In genomic region chr11:20635646-20636045, GRCm38 (mm10) we compare ENCODE assay signal across 7 mouse cellular contexts.
A peak's percentile ranks its signal among the peaks of the same experiment; 100 is the strongest.
DNase-seq lines count a peak whose midpoint lies in the region; ATAC-seq and TF ChIP-seq lines count a peak whose summit lies in the region.

No protein-coding gene starts in this region.

- WGBS in lung, embryonic 14.5 days: 40% methylated on average over 6 of the region's 6 CpGs
- 34% methylated on average over 6 of the region's 6 CpGs for WGBS in embryonic facial prominence, embryonic 15.5 days
- 28% methylated on average over 6 of the region's 6 CpGs for WGBS in kidney, embryonic 15.5 days
- 18% methylated on average over 6 of the region's 6 CpGs for whole genome bisulfite sequencing in midbrain, embryonic 13.5 days

- peak overlapping the region; percentile 81 for H3K27ac ChIP-seq in lung, embryonic 14.5 days (ENCODE audit: low read depth)
- H3K27ac ChIP-seq in embryonic facial prominence, embryonic 15.5 days (replicated peaks): peak overlapping the region; percentile 65
- peak overlapping the region; percentile 84 for H3K27ac ChIP-seq in kidney, embryonic 15.5 days
- no peak overlapping the region for H3K27ac ChIP-seq in midbrain, embryonic 13.5 days

- no peak overlapping the region for H3K4me3 ChIP-seq in lung, embryonic 14.5 days (ENCODE audit: low read depth, low read length)
- no peak overlapping the region for H3K4me3 ChIP-seq in embryonic facial prominence, embryonic 15.5 days (replicated peaks)
- no peak overlapping the region for H3K4me3 ChIP-seq in kidney, embryonic 15.5 days (replicated peaks)
- no peak overlapping the region for H3K4me3 ChIP-seq in midbrain, embryonic 13.5 days (replicated peaks)

- H3K27me3 ChIP-seq in lung, embryonic 14.5 days (ENCODE audit: insufficient read depth, low read length): no peaks in the 10 kb centered on the region
- H3K27me3 ChIP-seq in embryonic facial prominence, embryonic 15.5 days: no peaks in the 10 kb centered on the region
- no peaks in the 10 kb centered on the region for H3K27me3 ChIP-seq in kidney, embryonic 15.5 days
- H3K27me3 ChIP-seq in midbrain, embryonic 13.5 days: no peaks in the 10 kb centered on the region

- H3K4me2 ChIP-seq in lung, embryonic 14.5 days: peak overlapping the region; percentile 44
- peak overlapping the region; percentile 31 for H3K4me2 ChIP-seq in embryonic facial prominence, embryonic 15.5 days (replicated peaks)
- 0 out of 2 replicates have a peak overlapping the region, but pooled peaks have one; percentile 25 for H3K4me2 ChIP-seq in kidney, embryonic 15.5 days
- H3K4me2 ChIP-seq in midbrain, embryonic 13.5 days (replicated peaks): peak overlapping the region; percentile 23

- 0 out of 2 replicates have a peak overlapping the region, but pooled peaks have one; percentile 18 for H3K9ac ChIP-seq in lung, embryonic 14.5 days
- H3K9ac ChIP-seq in embryonic facial prominence, embryonic 15.5 days: no peak overlapping the region
- 0 out of 2 replicates have a peak overlapping the region, but pooled peaks have one; percentile 14 for H3K9ac ChIP-seq in kidney, embryonic 15.5 days
- H3K9ac ChIP-seq in midbrain, embryonic 13.5 days (replicated peaks): no peak overlapping the region

- peaks cover 17% of the 10 kb centered on the region for H3K4me1 ChIP-seq in lung, embryonic 14.5 days (ENCODE audit: insufficient read depth)
- peaks cover 55% of the 10 kb centered on the region for H3K4me1 ChIP-seq in embryonic facial prominence, embryonic 15.5 days
- H3K4me1 ChIP-seq in kidney, embryonic 15.5 days: peaks cover 57% of the 10 kb centered on the region
- peaks cover 60% of the 10 kb centered on the region for H3K4me1 ChIP-seq in midbrain, embryonic 13.5 days (replicated peaks)

- DNase-seq in lung, embryonic 14.5 days: peak; percentile 53
- no peak for DNase-seq in lung, postnatal 14 days
- no peak for DNase-seq in adrenal gland, postnatal 36 days
- DNase-seq in left cerebral cortex, adult 11 months (ENCODE audit: low spot score): no peak

- no peaks in the 10 kb centered on the region for H3K9me3 ChIP-seq in lung, embryonic 14.5 days (ENCODE audit: low read depth, low read length)
- H3K9me3 ChIP-seq in embryonic facial prominence, embryonic 15.5 days (replicated peaks): no peaks in the 10 kb centered on the region
- H3K9me3 ChIP-seq in kidney, embryonic 15.5 days (replicated peaks): no peaks in the 10 kb centered on the region
- no peaks in the 10 kb centered on the region for H3K9me3 ChIP-seq in midbrain, embryonic 13.5 days

- no peak for TF ChIP-seq CTCF in lung, embryonic 14.5 days (IDR thresholded peaks at IDR 0.05; ENCODE audit: low read depth)

- no peak for ATAC-seq in lung, embryonic 14.5 days (ENCODE audit: insufficient read depth)
- ATAC-seq in embryonic facial prominence, embryonic 15.5 days (ENCODE audit: insufficient number of reproducible peaks, low FRiP score, low TSS enrichment, low read depth): no peak
- no peak for ATAC-seq in kidney, embryonic 15.5 days (replicated peaks; ENCODE audit: low FRiP score)
- ATAC-seq in midbrain, embryonic 13.5 days: no peak

- no peaks in the 10 kb centered on the region for H3K36me3 ChIP-seq in lung, embryonic 14.5 days (ENCODE audit: insufficient read depth)
- H3K36me3 ChIP-seq in embryonic facial prominence, embryonic 15.5 days: no peaks in the 10 kb centered on the region
- no peaks in the 10 kb centered on the region for H3K36me3 ChIP-seq in kidney, embryonic 15.5 days
- H3K36me3 ChIP-seq in midbrain, embryonic 13.5 days: no peaks in the 10 kb centered on the region

Comparison
In these comparisons a context has a peak if more than half of its experiments do, and no peak if none do; other contexts are left out.
1. H3K9ac ChIP-seq: peak in lung, embryonic 14.5 days (single experiment) and kidney, embryonic 15.5 days (single experiment); none in embryonic facial prominence, embryonic 15.5 days (single experiment) and midbrain, embryonic 13.5 days (single experiment).
2. Peak in every context shown above with its lines, with median percentiles within 50 percentile points of each other: H3K4me2 ChIP-seq.